Mouse (Mus musculus): ENCODE measurements around the gene Lrrc1. TPM values are rescaled to one million over a fixed set of nuclear protein-coding genes. Genes with fewer than 3 reads are reported as not detected.

Gene Lrrc1
- total RNA-seq, 2 experiments from 2014 or later, result 10.9 to 17.1 TPM

DNA sequence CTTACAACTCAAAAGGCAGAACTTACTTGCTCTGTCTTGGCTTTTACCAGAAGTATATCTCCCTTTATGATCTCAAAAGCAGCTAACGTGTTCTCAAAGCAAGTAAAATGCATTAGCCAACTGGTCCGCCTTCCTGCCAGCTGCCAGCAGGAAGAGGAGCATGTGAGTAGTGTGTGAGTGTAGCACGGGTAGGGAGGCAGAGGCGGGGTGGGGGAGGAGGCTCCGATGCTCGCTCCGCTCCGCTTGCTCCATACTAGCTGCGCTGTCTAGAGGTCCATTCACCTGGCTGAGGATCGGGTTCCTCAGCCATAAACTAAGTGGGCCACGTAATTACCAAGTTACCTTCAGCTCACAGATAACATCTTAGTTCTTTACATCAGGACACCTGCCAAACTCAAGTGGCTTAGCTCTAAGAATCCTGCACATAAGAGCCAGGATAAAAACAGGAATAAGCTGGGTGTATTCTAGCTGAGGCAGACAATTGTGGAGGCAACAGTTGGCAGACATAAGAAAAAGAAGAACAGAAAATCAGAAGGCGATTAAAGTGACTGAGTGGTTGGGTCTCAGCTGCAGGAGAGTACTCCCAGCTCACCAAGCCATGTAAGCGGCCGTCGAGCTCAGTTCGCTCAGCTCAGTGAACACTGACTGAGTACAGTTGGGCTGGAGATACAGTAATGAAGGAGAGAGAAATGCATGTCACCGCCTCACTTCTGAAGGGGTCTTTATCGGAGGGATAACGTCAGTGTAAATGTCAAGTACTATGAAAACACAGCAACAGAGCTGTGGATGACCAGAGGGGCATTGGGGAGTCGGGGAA is 74.7 kb downstream of the Lrrc1 start:
- peak; percentile 94 for ATAC-seq (replicated peaks; ENCODE audit: poor library complexity, severe bottlenecking)

DNA sequence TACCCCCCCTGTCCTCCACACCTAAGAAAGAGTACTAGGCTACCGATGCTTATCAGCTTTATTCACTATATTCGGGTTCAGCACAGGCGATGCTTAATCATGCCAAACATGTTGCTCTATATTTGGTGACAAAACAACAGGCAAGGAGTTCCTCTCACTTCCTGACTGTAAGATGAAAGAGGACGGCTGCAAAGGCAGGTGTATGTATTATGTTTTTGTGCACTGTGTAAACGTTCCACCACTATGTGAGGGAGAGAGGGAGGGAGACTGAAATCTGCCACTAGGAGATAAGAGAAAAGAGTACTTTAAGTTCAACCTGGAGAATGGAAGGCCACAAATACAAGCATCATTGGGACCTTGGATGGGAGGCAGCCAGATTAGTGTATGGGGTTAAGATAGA is 77.7 kb downstream of the Lrrc1 start:
- ATAC-seq (replicated peaks; ENCODE audit: poor library complexity, severe bottlenecking), result no peak

DNA sequence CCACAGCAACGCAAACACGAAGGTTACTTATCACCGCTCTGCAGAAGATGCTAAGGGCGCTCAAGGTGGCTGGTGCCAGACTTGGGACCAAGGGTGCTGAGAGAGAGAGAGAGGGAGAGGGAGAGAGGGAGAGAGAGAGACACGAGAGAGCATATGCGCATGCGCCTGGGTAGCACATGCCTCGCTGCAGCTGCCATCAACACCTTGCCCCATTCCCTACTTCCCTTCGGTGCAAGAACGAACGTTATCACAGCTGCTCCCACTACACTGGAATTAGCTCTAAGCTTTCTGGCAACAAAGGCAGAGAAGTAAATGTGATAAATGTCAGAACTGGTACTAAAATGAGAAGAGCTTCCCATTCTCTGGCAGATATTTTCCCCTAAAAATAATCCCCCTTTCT is 79.3 kb downstream of the Lrrc1 start:
- no peak for ATAC-seq (replicated peaks; ENCODE audit: poor library complexity, severe bottlenecking)

DNA sequence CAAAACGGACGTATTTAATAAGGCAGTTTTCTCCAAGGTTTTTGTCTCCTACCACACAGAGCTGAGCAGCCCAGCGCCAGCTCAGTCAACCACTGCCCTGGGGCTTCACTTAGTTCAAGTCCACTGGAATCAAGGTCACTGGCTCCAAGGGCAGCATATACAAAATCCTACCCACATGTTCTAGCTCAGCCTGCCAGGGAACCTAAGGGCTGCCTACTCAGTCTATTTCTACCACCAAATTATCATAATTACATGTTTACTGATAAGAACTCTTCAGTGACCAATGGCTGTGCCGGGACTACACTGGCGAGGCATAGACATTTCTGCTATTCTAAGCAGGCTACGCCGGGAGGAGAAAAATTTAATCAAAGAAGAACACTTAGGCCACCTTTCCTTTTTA is 80.8 kb downstream of the Lrrc1 start:
- no peak for ATAC-seq (replicated peaks; ENCODE audit: poor library complexity, severe bottlenecking)

DNA sequence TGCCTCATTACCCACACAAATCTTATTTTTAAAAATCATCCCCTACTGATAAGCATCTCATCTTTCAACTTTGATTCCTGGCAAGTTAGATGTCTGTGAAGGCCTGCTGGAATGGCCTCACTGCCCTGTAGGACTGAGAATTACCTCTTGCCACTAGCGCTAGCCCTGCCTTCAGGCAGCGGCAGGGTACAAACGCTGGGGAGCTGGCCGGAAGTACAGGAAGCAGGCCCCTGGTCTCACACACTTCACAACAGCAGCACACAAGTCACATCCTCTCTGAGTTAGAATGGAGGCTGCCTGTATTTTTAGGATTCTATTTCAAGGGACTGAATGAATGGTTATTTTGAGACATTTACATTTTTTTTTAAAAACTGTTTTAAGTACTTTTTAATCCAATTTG is 81.5 kb downstream of the Lrrc1 start:
- ATAC-seq (replicated peaks; ENCODE audit: poor library complexity, severe bottlenecking), result peak; percentile 68; the same call in 1 of the 2 replicates

DNA sequence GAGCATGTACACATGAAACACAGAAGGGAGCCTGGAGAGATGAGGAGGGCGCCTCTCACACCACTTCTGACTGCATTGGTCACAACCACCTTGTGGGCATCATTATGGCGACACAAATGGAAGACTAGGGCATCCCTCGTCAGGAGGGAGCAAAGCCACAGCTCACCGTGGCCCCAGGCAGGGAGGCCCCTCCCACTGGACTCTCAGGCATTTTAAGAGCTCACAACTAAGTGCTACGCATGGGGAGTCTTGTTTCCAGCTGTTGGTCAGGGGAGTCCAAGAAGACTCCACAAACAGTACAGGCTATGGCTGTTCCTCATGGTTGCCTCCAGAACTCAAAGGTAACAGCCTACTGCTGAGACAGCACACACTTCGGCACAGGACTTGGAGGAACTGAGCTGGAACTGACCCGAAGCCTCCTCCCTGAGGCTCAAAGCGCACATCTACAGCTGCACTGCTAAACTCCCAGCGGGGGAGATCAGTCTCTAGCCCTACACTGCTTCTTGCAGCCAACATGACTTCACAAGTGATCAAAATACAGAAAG is 83.2 kb downstream of the Lrrc1 start:
- no peak for ATAC-seq (replicated peaks; ENCODE audit: poor library complexity, severe bottlenecking)

DNA sequence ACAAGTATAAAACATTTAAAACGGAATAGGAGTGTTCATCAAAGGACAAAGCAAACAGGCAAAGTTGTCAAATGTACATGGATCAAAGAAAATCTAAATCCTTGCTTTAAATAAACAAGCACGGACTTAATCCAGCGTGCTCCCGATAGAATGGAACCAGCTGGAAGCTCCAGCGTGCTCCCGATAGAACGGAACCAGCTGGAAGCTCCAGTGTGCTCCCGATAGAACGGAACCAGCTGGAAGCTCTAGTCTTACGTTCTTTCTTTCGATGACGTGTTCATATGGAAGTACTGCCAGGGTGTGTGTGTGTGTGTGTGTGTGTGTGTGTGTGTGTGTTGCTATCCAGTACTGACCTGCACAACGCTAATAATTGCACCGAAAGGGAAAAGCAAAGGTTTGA is 84.3 kb downstream of the Lrrc1 start:
- no peak for ATAC-seq (replicated peaks; ENCODE audit: poor library complexity, severe bottlenecking)

- ATAC-seq (replicated peaks; ENCODE audit: poor library complexity, severe bottlenecking), result no peak
Measured at GRCm38 (mm10) chr9:77459365-77459764, 85.3 kb downstream of the Lrrc1 start.

DNA sequence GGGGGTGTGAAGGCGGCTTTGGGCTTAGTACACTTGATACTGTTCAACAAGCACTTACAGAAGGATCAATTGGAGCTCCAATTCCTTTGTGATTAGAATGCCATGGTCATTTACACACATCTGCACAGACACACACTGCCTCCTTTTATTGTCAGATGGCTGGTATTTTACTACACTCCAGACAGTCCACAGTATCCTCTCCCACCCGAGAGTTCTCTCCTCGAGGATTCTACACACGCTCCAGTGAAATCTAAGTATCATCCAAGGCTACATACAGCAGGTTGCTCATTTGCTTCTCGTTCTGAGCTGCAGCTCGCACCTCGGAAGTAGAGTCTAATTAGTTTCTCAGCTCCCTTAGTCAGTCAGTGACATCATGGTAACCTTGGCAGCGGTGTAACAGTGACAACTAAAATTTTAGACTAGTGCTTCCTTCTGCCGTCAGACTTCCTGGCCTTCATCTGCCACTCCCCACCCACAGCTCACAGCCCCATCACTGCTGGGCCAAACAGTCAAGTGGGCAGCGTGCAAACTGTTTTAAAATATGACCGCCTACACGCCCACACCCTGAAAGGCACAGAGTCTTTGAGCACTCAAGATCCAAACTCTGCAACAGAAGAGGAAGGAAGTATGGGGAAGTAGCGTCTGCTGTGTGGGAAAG is 88.4 kb downstream of the Lrrc1 start:
- peak; percentile 90 for ATAC-seq (replicated peaks; ENCODE audit: poor library complexity, severe bottlenecking)

- no peak for ATAC-seq (replicated peaks; ENCODE audit: poor library complexity, severe bottlenecking)
Measured at GRCm38 (mm10) chr9:77455439-77456168, 89.1 kb downstream of the Lrrc1 start.

- ATAC-seq (replicated peaks; ENCODE audit: poor library complexity, severe bottlenecking), result no peak
Measured at GRCm38 (mm10) chr9:77452046-77452807, 92.4 kb downstream of the Lrrc1 start.

DNA sequence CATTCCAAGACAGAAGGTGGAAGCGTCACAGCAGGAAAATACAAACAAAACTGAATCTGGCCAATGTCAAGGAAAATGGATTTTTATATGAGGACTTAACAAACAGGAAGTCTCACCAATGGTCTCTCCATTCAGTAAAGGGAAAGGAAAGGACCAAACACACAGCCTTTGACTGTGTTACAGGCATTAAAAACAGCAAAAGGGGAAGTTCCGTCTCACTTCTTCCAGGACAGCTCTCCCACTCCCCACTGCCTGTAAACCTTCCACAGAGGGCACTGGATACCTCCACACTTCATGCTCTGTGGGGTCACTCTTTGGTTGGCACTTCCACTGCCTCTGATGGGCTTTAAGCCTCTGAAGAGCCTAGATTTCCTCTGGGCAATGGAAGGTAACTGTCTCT is 94.2 kb downstream of the Lrrc1 start:
- ATAC-seq (replicated peaks; ENCODE audit: poor library complexity, severe bottlenecking), result peak; percentile 78

GRCm38 (mm10) chr9:77444876-77445275 is 99.8 kb downstream of the Lrrc1 start:
- ATAC-seq (replicated peaks; ENCODE audit: poor library complexity, severe bottlenecking), result no peak

GRCm38 (mm10) chr9:77439371-77439770 is 105.3 kb downstream of the Lrrc1 start:
- ATAC-seq (replicated peaks; ENCODE audit: poor library complexity, severe bottlenecking), result no peak

- ATAC-seq (replicated peaks; ENCODE audit: poor library complexity, severe bottlenecking), result no peak
Measured at GRCm38 (mm10) chr9:77438836-77439271, 105.8 kb downstream of the Lrrc1 start.

- ATAC-seq (replicated peaks; ENCODE audit: poor library complexity, severe bottlenecking), result no peak
Measured at GRCm38 (mm10) chr9:77437131-77437530, 107.5 kb downstream of the Lrrc1 start.

DNA sequence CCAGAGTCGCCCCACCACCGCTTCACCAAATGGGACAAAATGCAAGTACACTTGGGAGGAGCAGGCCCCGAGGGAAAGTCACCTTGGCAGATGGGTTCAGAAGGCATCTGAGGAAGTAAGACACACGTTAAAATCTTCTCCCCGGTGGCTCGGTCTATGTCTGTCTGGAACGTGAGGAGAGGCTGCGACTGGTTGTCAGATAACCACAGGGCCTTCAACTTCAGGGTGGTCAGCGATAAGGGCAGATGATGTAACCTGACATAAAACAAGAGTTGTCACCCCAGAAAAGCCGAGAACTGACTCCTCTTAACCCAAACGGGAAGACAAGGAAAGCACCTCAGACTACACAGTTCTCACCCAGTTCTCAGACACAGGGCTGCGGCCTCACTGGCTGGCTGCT is 109.7 kb downstream of the Lrrc1 start:
- ATAC-seq (replicated peaks; ENCODE audit: poor library complexity, severe bottlenecking), result no peak

GRCm38 (mm10) chr9:77433476-77433875 is 111.2 kb downstream of the Lrrc1 start:
- ATAC-seq (replicated peaks; ENCODE audit: poor library complexity, severe bottlenecking), result no peak

- ATAC-seq (replicated peaks; ENCODE audit: poor library complexity, severe bottlenecking), result no peak
Measured at GRCm38 (mm10) chr9:77432030-77432429, 112.6 kb downstream of the Lrrc1 start.

DNA sequence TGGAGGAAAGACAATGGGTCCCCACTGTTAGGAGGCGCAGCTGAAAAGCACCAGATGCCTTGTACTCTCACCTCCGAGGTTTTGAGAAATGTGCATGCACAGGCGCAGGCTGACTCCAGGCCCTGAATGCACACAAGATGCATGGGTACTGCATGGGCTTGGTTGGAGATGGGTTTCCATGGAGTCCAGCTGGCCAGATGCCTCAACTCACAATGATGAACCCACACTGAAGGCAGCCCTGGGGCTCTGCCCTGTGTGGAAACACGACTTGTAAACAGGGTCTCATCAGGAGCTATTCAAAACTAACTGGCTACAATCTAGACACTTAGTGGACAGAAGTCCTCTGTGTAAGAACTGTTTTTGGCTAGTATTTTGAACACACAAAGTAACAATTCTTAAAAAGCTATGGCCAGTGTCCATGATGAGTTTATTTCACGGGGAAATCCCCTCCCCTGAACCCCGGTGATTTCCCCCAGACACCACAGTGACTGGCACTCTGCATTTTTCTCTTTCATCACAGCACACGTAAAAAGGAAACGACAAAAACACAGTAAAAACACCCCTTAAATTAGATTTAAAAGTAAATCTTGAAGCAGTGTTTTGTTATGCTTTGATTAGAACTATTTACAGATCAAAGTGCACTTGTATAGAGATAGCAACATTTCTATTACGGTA is 114.1 kb downstream of the Lrrc1 start:
- ATAC-seq (replicated peaks; ENCODE audit: poor library complexity, severe bottlenecking), result no peak

Data from granulocyte monocyte progenitor cell, adult 5-6 weeks (primary cell).